Mouse (Mus musculus): ENCODE results near the gene Large1.
"Not testable (repeated sequence)": the region's sequence is repeated elsewhere in the genome, so short reads cannot be mapped to it uniquely, and the experiment has no call there.

Gene Large1

GRCm38 (mm10) chr8:73295531-73295930 lies 57.8 kb downstream of the Large1 start:
- no peak for DNase-seq (ENCODE audit: low read depth, low spot score)

- no peak for DNase-seq (ENCODE audit: low read depth, low spot score)
Observed at GRCm38 (mm10) chr8:73293655-73294054, 59.7 kb downstream of the Large1 start.

GRCm38 (mm10) chr8:73291630-73292029 lies 61.7 kb downstream of the Large1 start:
- no peak for DNase-seq (ENCODE audit: low read depth, low spot score)

- DNase-seq (ENCODE audit: low read depth, low spot score) = no peak
Observed at GRCm38 (mm10) chr8:73290636-73291035, 62.7 kb downstream of the Large1 start.

- no peak for DNase-seq (ENCODE audit: low read depth, low spot score)
Observed at GRCm38 (mm10) chr8:73289831-73290230, 63.5 kb downstream of the Large1 start.

- no peak for DNase-seq (ENCODE audit: low read depth, low spot score)
Observed at GRCm38 (mm10) chr8:73281996-73282395, 71.3 kb downstream of the Large1 start.

- no peak for DNase-seq (ENCODE audit: low read depth, low spot score)
Observed at GRCm38 (mm10) chr8:73276015-73276414, 77.3 kb downstream of the Large1 start.

- DNase-seq (ENCODE audit: low read depth, low spot score) = not testable (repeated sequence)
Observed at GRCm38 (mm10) chr8:73275445-73275844, 77.9 kb downstream of the Large1 start.

GRCm38 (mm10) chr8:73273150-73273549 lies 80.2 kb downstream of the Large1 start:
- no peak for DNase-seq (ENCODE audit: low read depth, low spot score)

- no peak for DNase-seq (ENCODE audit: low read depth, low spot score)
Observed at GRCm38 (mm10) chr8:73270991-73271390, 82.3 kb downstream of the Large1 start.

GRCm38 (mm10) chr8:73257981-73258380 lies 95.4 kb downstream of the Large1 start:
- DNase-seq (ENCODE audit: low read depth, low spot score) = no peak

GRCm38 (mm10) chr8:73244186-73244585 lies 109.2 kb downstream of the Large1 start:
- no peak for DNase-seq (ENCODE audit: low read depth, low spot score)

GRCm38 (mm10) chr8:73242066-73242465 lies 111.3 kb downstream of the Large1 start:
- no peak for DNase-seq (ENCODE audit: low read depth, low spot score)

- no peak for DNase-seq (ENCODE audit: low read depth, low spot score)
Observed at GRCm38 (mm10) chr8:73234209-73234608, 119.1 kb downstream of the Large1 start.

GRCm38 (mm10) chr8:73233358-73234041 lies 119.8 kb downstream of the Large1 start:
- DNase-seq (ENCODE audit: low read depth, low spot score) = peak; percentile 46

GRCm38 (mm10) chr8:73226841-73227240 lies 126.5 kb downstream of the Large1 start:
- DNase-seq (ENCODE audit: low read depth, low spot score) = peak; percentile 8

- no peak for DNase-seq (ENCODE audit: low read depth, low spot score)
Observed at GRCm38 (mm10) chr8:73225654-73226053, 127.7 kb downstream of the Large1 start.

- DNase-seq (ENCODE audit: low read depth, low spot score) = no peak
Observed at GRCm38 (mm10) chr8:73219178-73219811, 134.0 kb downstream of the Large1 start.

- no peak for DNase-seq (ENCODE audit: low read depth, low spot score)
Observed at GRCm38 (mm10) chr8:73206831-73207230, 146.5 kb downstream of the Large1 start.

GRCm38 (mm10) chr8:73201854-73202253 lies 151.5 kb downstream of the Large1 start:
- DNase-seq (ENCODE audit: low read depth, low spot score) = no peak

GRCm38 (mm10) chr8:73197714-73198113 lies 155.6 kb downstream of the Large1 start:
- no peak for DNase-seq (ENCODE audit: low read depth, low spot score)

GRCm38 (mm10) chr8:73188684-73189083 lies 164.7 kb downstream of the Large1 start:
- no peak for DNase-seq (ENCODE audit: low read depth, low spot score)

GRCm38 (mm10) chr8:73187381-73187780 lies 166.0 kb downstream of the Large1 start:
- no peak for DNase-seq (ENCODE audit: low read depth, low spot score)
